Mouse (Mus musculus) T-helper 1 cell (primary cell): ENCODE data around the gene Herpud1.

Experiments
- in situ Hi-C: fragments of 300-600 bp; cut with MboI, MseI; formaldehyde crosslinking; loops from one replicate; pipeline ENCODE4 v1.15.1; 2025; ENCODE audit warnings: high pct_unique_total_duplicates

The Herpud1 gene

GRCm38 (mm10) chr8:94386214-94387026, at the start of gene Herpud1:
Herpud1 (plus strand) TSS chr8:94386438.
- in situ Hi-C loops = no loop called here

DNA sequence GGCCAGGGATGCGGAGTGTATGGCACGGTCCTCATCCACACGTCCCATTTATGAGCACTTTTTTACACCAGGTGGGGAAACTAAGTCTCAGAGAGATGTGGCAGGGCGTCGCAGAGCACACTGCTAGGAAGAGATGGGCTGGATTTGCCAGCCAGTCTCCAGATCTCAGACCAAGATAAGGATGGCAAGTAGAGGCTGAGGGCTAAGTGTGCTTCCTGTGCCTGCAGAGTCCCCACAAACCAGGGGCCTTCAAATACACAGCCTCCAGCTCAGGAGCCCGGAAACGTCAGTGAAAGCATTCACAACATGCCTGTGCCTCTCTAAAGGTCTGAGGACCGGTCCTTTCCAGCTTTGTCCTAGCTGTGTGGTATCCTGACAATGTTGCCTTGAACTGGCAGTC, 48.7 kb upstream of the Herpud1 start:
- in situ Hi-C loops = loop anchor here (10.0 kb wide), 1 partner anchor 57 kb away; no protein-coding TSS in a partner anchor

DNA sequence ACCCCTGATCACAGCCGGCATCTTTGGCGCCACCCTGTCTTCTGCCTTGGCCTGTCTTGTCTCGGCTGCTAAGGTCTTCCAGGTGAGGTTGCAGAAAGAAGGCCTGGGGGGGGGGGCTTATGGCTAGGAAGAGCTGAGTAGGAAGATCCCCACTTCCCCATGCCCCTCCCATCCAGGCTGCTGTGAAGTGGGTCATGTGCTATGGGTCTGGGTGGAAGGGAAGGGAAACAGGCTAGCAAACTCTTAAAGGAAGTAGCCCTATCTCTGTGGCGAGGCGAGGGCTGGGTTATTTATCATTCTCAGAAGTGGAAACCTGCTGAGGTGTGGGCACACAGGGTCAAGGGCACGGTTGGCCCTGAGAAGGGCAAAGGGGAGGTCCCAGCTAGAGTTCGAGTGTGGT, 45.4 kb upstream of the Herpud1 start:
- in situ Hi-C loops = no loop called here

DNA sequence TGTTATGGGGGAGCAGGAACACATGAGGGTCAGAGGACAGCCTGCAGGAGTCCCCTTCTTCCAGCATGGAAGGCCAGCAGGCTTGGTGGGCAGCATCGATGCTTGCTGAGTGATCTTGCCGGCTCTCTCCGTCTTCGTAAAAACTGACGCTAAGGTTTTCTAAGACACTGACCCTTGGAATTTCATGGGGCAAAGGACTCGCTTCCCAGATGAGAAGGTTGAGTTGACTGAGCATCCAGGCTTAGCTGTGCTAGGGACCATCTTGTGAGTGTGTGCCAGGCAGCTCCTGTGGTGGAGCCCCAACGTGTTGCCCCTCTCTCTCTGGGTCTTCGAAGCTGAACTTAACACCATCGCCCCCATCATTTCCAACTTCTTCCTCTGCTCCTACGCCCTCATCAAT, 43.5 kb upstream of the Herpud1 start:
- in situ Hi-C loops = no loop called here

GRCm38 (mm10) chr8:94343290-94343689, 42.9 kb upstream of the Herpud1 start:
- in situ Hi-C loops = no loop called here

DNA sequence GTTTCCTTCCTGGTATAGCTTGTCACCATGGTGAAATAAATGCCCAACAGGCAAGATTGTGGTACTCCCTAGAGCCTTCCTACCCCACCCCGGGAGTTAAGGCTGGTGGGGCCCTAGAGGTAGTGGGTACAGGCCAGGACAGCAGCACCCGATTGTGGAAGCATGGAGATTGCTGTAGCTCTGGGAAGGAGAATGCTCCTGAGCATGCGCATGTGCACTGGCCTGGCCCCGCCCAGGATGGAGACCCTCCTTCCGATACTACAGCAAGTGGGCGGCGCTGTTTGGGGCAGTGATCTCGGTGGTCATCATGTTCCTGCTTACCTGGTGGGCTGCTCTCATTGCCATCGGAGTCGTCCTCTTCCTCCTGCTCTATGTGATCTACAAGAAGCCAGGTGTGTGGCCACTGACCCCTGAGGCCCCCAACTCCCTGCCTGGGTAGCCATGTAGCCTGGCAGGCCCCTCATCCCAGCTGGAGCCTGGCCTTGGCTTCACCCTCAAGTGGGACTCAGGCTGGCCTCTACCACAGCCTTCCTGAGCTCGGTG, 42.4 kb upstream of the Herpud1 start:
- in situ Hi-C loops = no loop called here

- in situ Hi-C loops = no loop called here
Measured at GRCm38 (mm10) chr8:94345657-94346056, 40.6 kb upstream of the Herpud1 start.

GRCm38 (mm10) chr8:94346264-94346663, 40.0 kb upstream of the Herpud1 start:
- in situ Hi-C loops = no loop called here

- in situ Hi-C loops = no loop called here
Measured at GRCm38 (mm10) chr8:94348425-94348824, 37.8 kb upstream of the Herpud1 start.

GRCm38 (mm10) chr8:94354069-94354531, 32.1 kb upstream of the Herpud1 start:
- in situ Hi-C loops = no loop called here

DNA sequence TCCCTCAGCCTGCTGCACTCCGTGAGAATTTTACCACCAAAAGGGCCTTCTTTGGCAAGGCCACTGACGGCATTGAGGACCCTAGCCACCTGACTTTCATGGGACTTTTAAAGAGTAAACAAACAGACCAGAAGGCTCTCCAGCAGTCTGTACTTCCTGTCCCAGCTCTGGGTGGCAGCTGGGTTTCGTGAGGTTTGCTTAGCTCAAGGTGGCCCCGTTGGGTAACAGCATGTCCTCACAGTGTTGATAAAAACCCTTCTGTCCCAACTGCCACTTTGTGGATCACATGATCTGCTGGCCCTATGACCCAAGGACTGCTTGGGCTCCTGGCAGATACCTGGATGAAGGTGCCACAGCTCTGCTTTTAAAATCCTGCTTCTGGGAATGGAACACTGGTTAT, 31.7 kb upstream of the Herpud1 start:
- in situ Hi-C loops = no loop called here

- in situ Hi-C loops = no loop called here
Measured at GRCm38 (mm10) chr8:94357220-94357619, 29.0 kb upstream of the Herpud1 start.

GRCm38 (mm10) chr8:94358541-94358940, 27.7 kb upstream of the Herpud1 start:
- in situ Hi-C loops = no loop called here

- in situ Hi-C loops = no loop called here
Measured at GRCm38 (mm10) chr8:94361774-94362431, 24.3 kb upstream of the Herpud1 start.

DNA sequence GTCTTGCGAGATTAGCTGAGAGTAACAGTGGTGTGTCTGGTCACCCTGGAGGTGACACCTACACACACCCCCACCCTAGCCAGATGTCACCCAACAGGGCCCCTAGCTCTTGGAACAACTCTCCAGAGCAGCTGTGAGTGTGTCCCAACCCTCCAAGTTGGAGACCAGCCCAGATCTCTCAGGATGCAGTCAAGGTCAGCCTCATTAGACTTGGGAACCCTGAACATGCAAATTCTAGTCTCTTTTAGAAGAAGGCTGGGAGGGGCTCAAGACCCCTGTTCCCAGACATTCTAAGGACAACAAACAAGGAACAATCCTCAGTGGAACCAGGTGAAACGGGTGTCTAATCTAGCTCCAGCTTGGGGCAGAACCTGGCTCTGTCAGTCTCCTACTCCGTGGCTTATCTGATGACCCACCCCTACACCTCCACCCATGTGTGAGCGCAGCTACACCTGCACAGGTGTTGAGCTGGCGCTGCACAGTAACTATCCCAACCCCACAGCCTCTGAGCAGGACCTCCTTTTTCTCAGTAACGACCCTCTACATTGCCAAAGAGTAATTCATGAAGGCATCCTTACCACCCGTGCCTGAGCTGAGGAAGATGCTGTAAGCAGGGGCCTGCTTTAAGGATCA, 23.5 kb upstream of the Herpud1 start:
- in situ Hi-C loops = no loop called here

DNA sequence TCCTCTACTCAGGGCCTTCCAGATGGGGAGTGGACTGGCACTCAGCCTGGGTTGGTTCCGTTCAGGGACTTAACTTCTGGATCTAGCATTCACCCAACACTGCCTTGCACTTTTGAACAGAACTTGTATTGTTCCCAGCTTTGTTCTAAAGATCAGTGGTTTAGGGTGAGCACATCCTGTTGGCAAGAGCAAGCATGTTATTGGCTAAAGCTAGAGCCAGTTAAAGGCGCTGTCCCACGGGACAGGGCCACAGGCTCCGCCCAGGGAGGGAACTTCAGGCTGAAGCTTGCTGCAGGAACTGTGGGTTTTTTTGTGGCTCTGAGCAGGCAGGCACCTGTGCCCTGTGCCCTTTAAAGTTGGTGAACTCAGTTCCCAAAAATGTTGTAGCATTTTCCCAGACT, 22.9 kb upstream of the Herpud1 start:
- in situ Hi-C loops = no loop called here

- in situ Hi-C loops = no loop called here
Measured at GRCm38 (mm10) chr8:94363906-94364305, 22.3 kb upstream of the Herpud1 start.

- in situ Hi-C loops = no loop called here
Measured at GRCm38 (mm10) chr8:94364686-94365312, 21.4 kb upstream of the Herpud1 start.

DNA sequence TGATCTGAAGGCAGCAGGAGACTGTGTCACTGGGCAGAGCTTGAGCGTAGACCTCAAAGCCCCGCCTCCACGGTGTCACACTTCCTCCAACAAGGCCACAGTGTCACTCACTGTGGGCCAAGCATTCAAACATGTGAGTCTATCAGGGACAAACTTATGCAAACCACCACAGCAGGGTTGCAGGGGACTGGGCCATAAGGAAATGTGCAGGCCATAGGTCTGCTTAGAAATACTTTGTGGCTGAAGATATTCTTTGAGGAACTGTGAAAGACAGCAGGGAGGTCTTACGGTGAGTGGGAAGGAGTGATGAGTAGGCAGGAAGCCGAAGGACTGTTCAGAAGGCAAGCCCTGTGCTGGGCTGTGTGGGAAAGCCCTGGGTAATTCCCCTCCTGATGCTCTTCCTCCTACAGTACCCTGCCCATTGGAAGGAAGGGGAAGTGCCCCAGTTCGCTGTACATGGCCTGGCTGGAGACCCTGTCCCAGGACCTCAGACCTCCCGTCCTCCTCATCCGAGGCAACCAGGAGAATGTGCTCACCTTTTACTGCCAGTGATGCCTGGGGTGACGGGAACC, 20.7 kb upstream of the Herpud1 start:
- in situ Hi-C loops = no loop called here

DNA sequence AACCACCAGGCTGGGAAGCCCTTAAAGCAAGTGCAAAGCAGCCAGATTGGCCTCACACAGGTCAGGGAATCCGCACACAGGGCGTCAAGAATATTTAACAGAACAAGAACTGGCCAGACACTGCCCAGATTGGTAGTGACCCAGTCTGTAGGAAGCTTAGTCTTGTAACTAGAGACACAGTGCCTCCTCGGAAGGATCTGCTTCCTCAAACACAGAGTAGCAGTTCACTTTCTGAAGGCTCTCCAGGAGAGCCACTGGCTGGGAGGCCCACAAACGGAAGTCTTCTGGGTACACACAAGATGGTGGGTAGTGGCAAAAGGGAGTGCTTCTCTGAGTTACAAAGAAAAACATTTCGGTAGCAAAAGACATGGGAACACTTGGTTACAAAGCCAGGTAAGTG, 15.4 kb upstream of the Herpud1 start:
- in situ Hi-C loops = no loop called here

- in situ Hi-C loops = no loop called here
Measured at GRCm38 (mm10) chr8:94372955-94373599, 13.2 kb upstream of the Herpud1 start.
